Mouse (Mus musculus) adrenal gland, adult 8-10 months (tissue): ENCODE measurements at regions not wholly inside any gene's neighbourhood (a gene's known extent, or its start where the extent isn't known, plus 50 kb on each side); places are given as distances from the start of the nearest gene placed in this dataset.

ENCODE experiments used
- DNase-seq: peaks from one replicate; pipeline ENCODE4 v3.0.0; 2022

DNA sequence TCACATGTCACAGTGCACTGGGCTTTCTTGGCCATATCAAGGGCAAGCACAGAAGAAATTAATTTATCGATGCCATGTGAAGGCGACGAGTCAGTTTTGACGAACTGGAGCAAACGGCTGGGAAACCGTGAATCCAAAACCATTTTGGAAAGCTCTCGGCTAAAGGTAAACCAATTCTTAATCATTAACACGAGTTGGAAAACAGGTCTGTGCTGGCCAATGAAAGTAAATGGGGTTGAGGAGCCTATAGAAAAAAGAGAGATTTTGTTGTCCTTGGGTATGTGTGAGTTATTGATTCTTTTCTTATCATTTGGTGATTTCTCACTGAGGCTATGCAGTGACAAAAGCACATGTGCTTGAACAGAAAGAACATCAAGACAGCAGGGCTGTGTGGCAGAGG is 397.1 kb downstream of the H2al1j start:
- no peak for DNase-seq

DNA sequence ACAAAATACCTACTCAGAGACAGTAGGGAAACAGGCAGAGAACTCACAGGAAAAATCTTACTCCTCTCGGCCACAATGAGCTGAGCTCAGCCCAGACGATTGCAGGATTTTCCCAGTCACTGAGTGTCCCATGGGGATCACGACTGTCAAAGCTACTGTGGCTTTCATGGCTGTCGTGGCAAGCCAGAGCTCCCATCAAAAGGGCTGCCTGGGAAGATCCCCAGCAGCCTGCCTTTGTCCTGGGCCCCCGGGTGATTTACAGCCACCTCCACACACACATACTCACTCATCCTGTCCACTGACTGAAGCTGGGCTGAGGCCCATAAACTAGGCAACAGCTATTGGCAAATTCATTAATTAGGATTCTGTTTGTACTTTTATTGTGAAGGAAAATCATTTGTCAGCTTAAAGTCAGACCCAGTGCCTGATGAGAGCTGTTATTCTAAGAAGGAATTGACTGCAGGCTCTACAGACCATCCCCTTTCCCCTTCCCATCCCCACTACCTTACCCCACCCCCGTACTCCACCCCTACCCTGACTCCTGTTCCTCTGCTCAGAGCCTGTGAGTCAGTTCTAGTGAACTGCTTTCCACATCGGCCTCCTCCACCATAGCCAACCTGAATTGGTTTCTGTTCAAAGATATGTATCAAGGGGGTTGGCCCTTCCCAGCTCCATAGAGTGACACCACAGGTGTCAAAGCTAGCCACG is 399.1 kb downstream of the H2al1j start:
- no peak for DNase-seq

DNA sequence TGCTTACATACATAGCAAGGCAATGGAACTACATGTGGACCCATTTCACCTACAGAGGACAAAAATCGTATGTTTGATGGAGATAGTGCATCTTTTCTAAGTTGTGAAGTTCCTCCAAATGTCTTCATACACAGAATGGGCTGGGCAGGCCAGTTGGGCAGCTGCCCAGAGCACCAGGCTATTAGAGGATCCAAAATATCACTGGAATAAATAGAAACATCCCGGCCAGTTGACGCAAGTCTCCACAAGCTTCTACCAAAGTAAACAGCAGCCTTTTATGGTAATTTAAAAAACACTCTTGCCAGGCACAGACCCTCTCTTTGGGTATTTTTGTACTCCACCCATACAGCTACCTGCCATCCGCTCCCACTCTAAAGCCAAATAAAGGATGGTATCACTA is 400.9 kb downstream of the H2al1j start:
- DNase-seq, result no peak

DNA sequence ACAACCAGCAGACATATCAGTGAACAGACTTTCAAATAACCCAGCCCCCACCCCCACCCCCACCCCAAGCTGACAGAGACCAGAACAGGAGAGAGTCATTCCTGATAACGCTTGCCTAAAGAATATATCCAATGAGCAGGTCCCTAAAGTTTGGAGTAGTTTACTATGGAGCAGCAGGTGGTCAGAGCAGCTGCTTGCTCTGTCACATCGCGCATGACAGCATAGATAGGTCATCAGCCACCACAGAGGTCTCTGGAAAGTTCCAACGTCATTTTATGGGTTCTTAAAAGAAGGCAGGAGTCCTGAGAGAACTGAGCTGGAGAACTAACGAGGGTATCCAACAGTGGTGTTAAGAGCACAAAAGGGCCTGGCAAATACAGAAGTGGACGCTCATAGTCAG is 402.4 kb downstream of the H2al1j start:
- no peak for DNase-seq

DNA sequence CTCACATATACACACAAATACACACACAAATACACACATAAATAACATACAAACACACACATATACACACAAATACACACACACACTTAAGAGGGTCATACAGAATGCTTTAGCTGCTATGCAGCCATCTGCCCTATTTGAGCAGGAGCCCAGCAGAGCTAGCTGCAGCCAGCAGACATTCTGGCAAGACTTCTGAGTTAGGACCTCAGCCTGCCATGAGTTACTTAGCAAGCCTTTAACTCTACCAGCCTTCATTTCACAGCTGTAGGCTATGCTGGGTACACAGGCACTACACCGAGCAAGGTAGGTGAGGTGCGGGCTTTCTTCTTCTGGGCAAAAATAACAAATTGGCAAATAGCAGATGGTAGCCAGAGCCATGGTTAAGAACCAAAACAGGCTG is 404.7 kb downstream of the H2al1j start:
- no peak for DNase-seq

DNA sequence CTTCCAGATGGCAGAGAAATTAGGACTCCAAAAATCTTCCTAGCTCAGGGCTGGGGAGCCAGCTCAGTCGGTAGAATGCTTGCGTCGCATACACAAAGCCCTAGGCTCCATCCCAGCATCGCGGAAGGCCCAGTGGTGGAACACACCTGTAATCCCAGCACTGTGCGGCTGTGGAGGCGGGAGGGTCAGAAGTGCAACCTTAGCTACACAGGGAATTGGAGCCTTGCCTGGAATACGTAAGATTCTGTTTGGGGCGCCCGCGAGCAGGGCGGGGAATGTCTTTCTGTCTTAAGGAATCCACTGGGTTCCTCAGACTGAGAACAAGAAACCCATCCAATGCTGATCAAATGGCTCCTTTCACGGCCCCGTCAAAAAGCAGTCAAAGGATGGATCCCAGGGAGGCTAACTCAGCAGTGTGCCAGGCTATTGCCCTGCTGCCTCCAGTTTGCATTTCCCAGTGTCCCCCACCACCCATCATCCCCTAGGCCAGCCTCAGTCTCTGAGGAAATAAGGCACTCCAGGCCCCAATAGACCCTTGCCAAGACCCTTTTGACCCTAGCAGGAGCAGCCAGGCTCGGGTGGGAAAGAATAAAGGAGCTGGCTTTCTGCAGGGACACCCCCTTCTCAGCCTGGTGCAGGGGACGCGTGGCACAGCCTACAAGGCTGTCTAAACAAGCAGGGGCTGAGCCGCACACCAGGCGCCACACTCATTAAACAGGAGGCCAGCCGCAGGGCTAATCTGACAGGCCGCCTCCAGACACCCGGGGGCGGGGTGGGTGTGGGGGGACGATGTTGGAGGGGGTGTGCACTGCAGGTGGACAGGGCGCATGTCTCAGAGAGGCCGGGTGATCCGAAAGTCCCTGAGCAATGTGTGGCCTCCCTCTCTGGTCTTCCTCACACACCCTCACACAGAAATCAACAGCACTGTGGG is 407.1 kb downstream of the H2al1j start:
- no peak for DNase-seq

DNA sequence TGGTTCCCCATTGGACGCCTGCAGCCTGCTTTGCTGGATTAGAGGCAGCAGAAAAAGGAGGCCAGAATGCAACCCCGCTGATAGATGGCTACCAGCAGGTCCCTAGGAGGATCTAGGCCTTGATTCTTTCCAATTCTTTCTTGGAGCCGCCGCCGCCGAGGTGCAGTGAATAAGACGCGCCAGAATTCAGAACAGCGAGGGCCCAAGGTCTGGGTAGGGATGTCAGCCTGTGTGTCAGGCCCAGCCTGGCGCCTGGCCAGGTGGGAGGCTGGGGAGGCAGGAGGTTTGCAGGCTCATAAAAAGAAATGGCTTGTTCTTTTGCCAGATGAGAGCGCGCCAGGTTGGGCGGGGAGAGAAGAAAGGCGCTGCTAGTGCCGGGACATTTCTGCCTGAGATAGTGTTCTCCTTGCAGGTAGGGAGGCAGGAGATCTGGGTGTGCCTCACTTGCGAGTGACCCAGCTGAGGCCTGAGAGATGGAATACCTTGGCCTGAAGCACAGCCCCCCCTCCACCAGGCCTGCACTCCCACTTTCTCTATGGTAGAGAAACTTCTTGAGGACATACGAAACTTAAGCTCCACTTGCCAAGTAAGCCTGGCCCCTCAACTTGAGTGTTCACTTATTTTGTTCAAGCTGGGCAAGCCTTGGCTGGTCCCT is 408.0 kb downstream of the H2al1j start:
- peak; percentile 81 for DNase-seq

DNA sequence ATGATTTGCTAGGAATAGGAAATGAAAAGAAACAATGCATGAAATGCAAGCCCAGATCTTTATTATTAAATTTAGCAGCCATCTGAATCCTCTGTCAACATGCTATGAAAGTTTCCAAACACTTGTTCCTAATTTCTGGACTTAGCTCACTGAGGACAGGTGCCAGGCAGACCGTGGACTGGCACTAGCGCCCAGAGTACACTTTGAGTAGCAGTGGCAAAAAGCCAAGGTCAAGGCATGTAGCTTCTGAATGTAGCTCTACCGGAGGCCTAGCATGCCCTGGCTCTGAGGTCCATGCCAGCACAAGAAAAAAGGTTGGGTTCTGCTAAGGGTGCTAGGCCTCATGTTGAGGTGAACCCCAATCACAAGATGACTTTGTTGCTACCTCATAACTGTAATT is 408.9 kb downstream of the H2al1j start:
- no peak for DNase-seq

DNA sequence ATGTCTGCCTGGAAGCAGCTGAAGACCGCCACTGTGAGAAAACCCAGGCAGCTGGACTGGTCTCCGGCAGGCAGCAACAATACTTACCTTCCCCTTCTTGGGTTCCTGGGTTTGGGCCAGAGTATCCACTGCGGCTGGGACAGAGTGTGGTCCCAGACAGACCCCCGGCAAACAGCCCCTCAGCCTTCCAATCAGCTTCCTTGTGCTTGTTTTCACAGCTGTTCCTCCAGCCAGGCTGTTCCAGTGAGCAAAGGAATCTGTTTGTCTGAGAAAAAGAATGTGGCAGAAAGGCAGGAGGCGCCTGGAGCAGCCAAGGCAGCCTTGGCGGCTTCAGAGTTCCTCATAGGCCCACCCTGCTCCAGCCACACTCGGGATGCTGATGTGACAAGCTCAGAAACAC is 411.9 kb downstream of the H2al1j start:
- no peak for DNase-seq

DNA sequence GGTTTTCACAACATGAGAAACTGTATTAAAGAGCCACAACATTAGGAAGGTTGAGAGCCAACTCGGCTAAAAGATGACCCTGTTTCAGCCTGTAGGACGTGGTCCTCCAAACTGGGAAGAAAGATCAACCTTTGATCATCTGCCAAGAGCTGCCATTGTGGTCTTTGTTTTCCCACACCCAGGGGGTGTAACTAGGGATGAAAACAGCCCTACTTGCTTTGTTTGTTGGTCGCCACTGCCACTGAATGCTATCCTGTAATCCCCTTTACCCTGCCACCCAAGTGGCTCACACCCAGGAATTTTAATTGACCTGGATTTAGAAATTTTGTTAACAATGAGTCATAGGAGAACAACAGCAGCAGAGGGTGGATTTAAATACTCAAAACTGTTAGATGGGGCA is 414.2 kb downstream of the Bcor start:
- DNase-seq, result no peak

DNA sequence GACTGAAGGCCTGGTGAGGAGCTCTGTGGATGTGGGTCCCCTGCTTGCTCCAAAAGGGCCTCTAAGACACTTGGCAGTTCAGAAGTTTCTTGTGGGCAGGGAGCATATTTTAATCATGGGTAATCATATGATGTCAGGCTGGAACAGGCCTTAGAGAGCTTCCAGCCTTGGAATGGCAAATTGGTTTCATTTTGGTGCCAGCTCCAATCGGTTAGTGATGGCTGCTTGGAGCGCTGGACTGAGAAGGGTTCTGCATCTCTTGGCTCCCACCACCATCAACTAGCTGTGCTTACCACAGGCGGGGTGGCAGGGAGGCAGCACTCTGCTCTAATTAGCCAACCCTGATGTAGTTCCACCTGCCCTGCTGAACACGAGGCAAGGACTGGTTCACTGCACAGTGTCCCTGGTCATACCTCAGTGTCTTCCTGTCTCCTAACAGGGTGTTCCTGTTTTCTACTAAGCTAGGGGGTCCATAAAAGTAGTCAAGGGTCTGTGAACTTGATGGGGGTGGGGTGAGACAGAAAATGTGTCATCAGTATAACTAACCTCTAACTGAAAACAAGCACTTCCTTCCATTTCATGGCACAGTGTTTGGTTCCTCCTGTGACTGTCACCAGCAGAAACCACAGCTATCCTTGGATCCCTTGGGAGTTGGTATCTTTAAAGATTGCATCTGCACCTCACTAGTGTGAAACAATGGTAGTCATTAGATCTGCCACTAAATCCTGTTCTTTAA is 412.6 kb downstream of the Bcor start:
- no peak for DNase-seq

DNA sequence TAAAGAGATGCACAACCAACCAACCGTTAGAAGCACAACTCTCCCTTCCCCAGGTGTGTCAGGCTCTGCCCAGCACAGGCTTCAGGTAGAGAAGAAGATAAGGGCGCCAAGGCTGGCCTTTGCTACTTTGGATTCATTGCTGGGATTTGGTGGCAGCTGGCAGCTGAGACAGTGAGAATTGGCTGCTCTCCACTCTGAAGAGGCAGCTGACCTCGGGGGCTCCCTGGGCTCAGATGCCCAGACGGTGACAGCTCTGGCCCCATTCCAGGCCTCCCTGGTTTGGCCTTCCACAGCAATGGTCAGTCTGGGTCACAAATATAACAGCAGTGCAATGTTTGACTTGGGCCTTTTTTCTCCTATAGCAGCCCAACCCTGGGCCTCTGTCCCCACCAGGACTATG is 411.9 kb downstream of the Bcor start:
- peak; percentile 58 for DNase-seq

DNA sequence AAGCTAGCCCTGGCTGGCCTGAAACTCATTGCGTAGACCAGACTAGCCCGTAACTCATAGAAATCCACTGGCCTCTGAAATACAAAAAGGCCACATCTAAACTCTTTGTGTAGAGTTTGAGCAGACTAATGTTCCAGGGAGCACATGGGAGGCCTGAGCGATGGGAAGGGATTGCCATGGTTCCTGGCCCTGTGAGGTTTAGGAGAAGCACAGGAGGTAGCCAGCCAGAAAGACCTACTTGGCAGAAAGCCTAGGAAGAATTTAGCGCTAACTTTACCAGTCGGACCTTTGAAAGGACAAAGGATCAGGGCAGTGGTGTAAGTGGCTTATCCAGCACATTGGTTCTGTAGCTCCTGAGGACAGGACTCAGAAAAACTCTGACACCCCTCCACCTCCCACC is 407.6 kb downstream of the Bcor start:
- no peak for DNase-seq

DNA sequence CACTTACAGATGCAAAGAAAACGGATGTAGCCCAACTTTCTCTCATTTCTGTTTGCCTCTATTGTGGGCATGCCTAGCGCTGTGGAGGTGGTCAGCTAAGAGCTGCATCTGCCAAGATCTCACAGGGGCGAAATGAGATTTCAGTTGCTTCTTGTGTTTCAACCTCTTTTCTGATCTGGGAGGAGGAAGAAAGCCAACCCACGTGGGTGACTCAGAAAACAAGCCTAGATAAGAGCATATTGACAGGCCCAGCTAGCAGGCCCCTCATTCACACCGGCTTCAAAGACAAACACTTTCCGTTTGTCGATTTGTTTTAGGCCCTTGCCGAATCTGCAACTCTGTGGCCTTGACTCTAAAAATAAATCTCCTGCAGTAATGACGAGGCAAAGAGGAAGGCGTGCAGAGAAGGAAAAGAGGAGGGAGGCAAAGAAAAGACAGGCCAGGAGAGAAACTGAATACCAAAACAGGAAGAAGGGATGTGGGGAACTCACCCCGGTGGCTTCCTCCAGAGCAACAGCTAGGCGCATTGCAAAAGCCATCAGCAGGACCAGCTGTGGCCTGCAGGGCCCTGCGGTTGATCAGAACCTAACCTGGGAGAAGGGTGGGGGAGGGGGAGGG is 407.1 kb downstream of the Bcor start:
- DNase-seq, result no peak

DNA sequence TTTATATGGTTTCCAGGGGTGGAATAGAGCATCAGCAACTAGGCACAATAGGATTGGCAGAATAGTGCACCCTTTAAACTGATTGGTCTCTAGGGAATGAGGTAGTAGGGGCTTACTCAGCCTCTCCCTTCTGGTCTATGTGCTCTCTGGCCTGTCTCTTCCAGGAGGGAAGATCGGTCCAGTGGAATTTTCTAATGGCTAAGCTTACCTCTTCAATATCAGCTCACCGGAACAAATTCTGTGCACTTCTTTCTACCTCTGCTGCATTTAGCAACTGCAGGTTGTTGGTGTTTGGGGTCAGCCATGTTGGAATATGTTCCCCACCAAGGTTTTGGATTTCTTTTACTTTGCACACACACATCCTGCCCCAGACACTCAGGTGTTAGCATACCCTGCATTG is 405.1 kb downstream of the Bcor start:
- DNase-seq, result no peak

DNA sequence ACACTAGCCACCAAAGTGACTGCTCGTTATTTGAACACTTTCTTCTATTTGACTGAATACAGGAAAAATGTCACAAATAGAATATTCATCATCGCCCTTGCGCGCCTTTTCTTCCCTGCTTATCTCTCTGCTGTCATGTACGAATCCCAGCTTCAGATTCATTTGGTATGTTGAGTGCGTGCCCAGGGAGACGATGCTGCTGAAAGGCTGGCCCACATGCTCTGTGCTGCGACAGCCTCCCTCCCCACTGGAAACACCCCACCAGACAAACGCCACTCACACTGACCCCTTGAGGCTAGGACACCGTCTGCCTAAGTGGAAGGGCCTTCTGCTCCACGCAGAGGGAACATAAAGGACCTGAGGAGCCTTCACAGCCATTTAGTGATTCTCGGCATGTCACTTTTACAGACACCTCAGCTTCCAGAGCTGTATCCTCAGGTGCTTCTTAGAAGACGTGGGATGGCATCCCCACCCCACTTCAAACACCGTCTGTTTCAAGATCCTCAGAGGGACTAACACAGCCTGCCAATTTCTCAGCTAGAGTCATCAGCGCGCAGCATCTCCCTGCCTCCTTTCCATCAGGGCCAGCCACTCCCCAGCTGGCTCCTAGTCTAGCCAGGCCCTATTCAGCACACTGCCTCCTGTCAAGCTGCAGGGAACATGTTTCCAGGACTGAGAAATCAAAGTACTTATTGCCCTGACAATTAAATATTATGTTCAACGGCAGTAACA is 396.6 kb downstream of the Bcor start:
- DNase-seq, result no peak

DNA sequence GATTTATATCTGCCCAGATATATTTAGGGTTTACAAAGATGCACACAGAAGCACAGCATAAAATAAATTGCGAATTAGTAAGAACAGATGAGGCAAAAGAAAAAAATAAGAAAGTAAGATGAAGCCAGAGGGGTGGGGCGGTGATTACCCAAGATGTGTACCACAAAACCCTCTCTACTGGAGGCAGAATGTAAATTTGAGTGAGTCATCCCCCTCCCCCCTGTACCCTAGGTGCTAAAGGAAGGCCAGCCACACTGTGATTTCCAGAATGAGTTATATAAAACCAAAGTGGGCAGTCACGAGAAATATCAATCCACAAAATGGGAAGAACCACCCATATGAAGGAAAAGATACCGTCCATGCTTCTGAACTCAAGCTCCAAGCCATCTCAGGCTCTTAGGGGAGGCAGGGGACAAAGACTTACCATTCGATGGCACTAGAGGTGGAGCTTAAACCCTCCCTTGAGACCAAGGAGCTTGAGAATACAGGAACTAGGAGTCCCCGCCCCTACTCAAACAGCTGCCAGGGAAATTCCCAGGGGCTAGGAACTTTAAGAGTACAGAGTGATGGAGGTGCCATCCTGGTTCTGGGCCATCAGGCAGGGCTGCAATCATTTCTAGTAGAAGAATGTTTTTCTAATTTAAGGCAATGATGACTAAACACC is 383.8 kb downstream of the Bcor start:
- no peak for DNase-seq

DNA sequence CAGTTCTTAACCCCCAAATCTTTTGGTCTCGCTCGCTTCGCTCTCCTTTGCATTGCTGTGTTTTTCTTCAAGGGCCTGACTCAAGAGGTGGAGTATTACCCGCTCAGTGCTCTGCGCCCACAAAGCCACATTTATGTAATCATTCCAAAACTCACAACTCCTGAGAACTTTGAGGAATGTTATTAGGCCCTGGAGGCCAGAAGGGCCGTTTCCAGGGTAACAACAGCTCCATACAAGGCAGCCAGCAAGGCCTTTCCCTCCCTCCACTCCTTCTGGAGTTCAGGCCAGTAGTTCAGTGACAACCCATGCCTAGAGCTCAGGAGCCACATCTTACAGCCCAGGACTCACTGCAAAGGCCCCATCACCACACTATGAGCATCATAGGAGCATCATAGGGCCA is 365.1 kb downstream of the Bcor start:
- no peak for DNase-seq

DNA sequence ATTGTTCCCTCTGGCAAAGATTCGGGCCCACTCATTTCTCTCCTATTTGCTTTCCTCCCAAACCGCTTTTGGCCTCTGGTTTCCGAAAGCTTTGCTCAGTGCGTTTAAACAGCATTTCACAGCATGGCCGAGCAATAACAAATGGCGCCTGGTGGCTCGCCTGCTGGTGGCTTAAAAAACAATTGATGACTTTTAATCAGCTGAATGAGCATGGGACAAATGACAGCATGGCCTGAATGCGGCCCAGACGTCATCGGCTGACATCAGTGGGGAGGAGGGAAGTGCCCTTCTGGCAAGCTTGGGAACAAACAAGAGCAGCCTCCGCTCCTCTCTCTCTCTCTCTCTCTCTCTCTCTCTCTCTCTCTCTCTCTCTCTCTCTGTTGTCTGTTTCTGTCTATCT is 362.3 kb downstream of the Bcor start:
- DNase-seq, result no peak

DNA sequence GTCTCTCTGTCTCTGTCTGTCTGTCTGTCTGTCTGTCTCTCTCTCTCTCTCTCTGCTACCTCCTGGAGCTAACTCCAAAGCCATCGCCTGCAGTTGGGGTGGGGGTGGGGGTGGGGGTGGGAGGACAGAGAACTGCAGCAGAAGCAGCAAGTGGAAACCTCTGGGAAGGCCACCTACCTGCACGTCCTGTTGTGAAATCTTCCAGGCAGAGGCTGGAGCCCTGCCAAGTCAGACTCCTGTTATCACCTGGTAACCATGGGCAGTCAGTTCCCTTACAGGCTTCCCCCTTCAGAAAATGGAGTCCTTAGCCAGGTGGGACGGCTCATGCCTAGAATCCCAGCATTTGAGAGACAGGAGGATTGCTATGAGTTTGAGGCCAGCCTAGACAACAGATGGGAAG is 361.8 kb downstream of the Bcor start:
- no peak for DNase-seq

DNA sequence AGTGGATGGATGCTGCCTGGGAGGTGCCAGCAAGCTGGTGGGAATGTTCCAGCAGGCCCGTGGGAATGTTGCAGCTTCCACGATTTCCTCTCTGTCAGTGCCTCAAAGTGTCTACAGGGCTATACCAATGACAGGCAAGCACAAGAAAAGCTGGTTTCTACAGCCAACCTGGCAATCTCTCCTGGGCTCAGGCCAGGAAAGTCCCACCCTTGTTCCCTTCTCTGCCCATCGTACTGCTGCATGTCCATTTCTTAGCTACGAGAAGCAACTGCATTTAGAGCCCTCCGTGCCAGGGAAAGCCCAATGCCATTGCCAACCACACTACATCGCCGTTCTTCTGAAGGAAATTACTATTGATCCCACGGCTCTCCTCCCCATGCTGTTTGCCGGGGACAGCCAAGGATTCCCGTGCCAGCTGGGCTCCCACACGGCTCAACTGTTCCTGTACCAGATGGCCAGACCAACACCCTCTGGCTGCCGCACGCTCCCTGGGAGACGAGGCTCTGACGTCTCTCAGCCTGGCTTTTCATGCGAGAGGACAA is 359.7 kb downstream of the Bcor start:
- no peak for DNase-seq
